Mouse (Mus musculus): ENCODE measurements around the gene Il4i1. TPM values are rescaled to one million over a fixed set of nuclear protein-coding genes. Genes with fewer than 3 reads are reported as not detected.
"Not testable (repeated sequence)": the region's sequence is repeated elsewhere in the genome, so short reads cannot be mapped to it uniquely, and the experiment has no call there.

Il4i1 gene
- total RNA-seq, 1 experiment from 2014 or later, result 28.3 TPM

- 0 out of 2 replicates have a peak, but pooled peaks have one; percentile 13 for ATAC-seq (ENCODE audit: extremely low read depth, insufficient number of reproducible peaks, low FRiP score, poor library complexity, severe bottlenecking)
Measured at GRCm38 (mm10) chr7:44857905-44858304, 41.7 kb downstream of the Il4i1 start.

GRCm38 (mm10) chr7:44859896-44860295 lies 43.7 kb downstream of the Il4i1 start:
- no peak for ATAC-seq (ENCODE audit: extremely low read depth, insufficient number of reproducible peaks, low FRiP score, poor library complexity, severe bottlenecking)

- peak; percentile 40 for ATAC-seq (ENCODE audit: extremely low read depth, insufficient number of reproducible peaks, low FRiP score, poor library complexity, severe bottlenecking)
Measured at GRCm38 (mm10) chr7:44860576-44861428, 44.6 kb downstream of the Il4i1 start.

GRCm38 (mm10) chr7:44861429-44861816 lies 45.2 kb downstream of the Il4i1 start:
- ATAC-seq (ENCODE audit: extremely low read depth, insufficient number of reproducible peaks, low FRiP score, poor library complexity, severe bottlenecking), result no peak

GRCm38 (mm10) chr7:44862434-44862833 lies 46.2 kb downstream of the Il4i1 start:
- no peak for ATAC-seq (ENCODE audit: extremely low read depth, insufficient number of reproducible peaks, low FRiP score, poor library complexity, severe bottlenecking)

- ATAC-seq (ENCODE audit: extremely low read depth, insufficient number of reproducible peaks, low FRiP score, poor library complexity, severe bottlenecking), result no peak
Measured at GRCm38 (mm10) chr7:44863210-44863609, 47.0 kb downstream of the Il4i1 start.

GRCm38 (mm10) chr7:44863982-44864494 lies 47.9 kb downstream of the Il4i1 start:
- ATAC-seq (ENCODE audit: extremely low read depth, insufficient number of reproducible peaks, low FRiP score, poor library complexity, severe bottlenecking), result no peak

- ATAC-seq (ENCODE audit: extremely low read depth, insufficient number of reproducible peaks, low FRiP score, poor library complexity, severe bottlenecking), result no peak
Measured at GRCm38 (mm10) chr7:44864595-44865542, 48.7 kb downstream of the Il4i1 start.

- ATAC-seq (ENCODE audit: extremely low read depth, insufficient number of reproducible peaks, low FRiP score, poor library complexity, severe bottlenecking), result peak; percentile 37; the same call in 1 of the 2 replicates
Measured at GRCm38 (mm10) chr7:44866276-44867009, 50.3 kb downstream of the Il4i1 start.

- no peak for ATAC-seq (ENCODE audit: extremely low read depth, insufficient number of reproducible peaks, low FRiP score, poor library complexity, severe bottlenecking)
Measured at GRCm38 (mm10) chr7:44867010-44867702, 51.0 kb downstream of the Il4i1 start.

GRCm38 (mm10) chr7:44867802-44868201 lies 51.6 kb downstream of the Il4i1 start:
- no peak for ATAC-seq (ENCODE audit: extremely low read depth, insufficient number of reproducible peaks, low FRiP score, poor library complexity, severe bottlenecking)

GRCm38 (mm10) chr7:44868465-44868864 lies 52.3 kb downstream of the Il4i1 start:
- no peak for ATAC-seq (ENCODE audit: extremely low read depth, insufficient number of reproducible peaks, low FRiP score, poor library complexity, severe bottlenecking)

GRCm38 (mm10) chr7:44868919-44869696 lies 52.9 kb downstream of the Il4i1 start:
- ATAC-seq (ENCODE audit: extremely low read depth, insufficient number of reproducible peaks, low FRiP score, poor library complexity, severe bottlenecking), result no peak

- ATAC-seq (ENCODE audit: extremely low read depth, insufficient number of reproducible peaks, low FRiP score, poor library complexity, severe bottlenecking), result peak; percentile 73
Measured at GRCm38 (mm10) chr7:44869697-44870528, 53.7 kb downstream of the Il4i1 start, which contains the start of gene Ptov1. Gene Ptov1, minus strand, starts transcription at chr7:44869788.

GRCm38 (mm10) chr7:44870614-44871013 lies 54.4 kb downstream of the Il4i1 start:
- no peak for ATAC-seq (ENCODE audit: extremely low read depth, insufficient number of reproducible peaks, low FRiP score, poor library complexity, severe bottlenecking)

GRCm38 (mm10) chr7:44871181-44871580 lies 55.0 kb downstream of the Il4i1 start:
- no peak for ATAC-seq (ENCODE audit: extremely low read depth, insufficient number of reproducible peaks, low FRiP score, poor library complexity, severe bottlenecking)

- not testable (repeated sequence) for ATAC-seq (ENCODE audit: extremely low read depth, insufficient number of reproducible peaks, low FRiP score, poor library complexity, severe bottlenecking)
Measured at GRCm38 (mm10) chr7:44871774-44872173, 55.6 kb downstream of the Il4i1 start.
